Mouse (Mus musculus): ENCODE measurements around the gene Exoc7. TPM values are rescaled to one million over a fixed set of nuclear protein-coding genes. Genes with fewer than 3 reads are reported as not detected.

Exoc7 gene
- polyA plus RNA-seq, 1 experiment from 2014 or later = 47.8 TPM

DNA sequence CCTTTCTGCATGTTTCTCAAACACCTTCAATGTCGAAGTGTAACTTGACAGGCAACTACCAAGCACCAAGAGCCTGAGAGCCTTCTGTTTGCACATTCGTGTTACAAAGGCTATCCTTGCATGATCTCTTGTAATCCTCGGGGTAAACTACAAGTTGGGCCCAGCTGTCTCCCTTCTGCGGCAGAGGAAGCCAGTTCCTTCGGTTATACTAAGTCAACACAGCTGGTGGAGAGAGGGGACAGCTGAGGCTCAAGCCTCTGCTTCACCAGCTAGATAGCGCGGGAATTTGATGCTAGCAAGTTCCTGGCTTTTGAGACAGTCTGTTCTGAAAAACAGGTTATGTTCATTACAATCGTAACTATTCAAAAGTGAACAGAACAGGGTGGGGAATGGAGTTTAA lies 5.3 kb upstream of the Exoc7 start:
- Histone ChIP-seq H3K27me3 (replicated peaks) (peaks cover 15% of the 10 kb centered on the region; the same call in 1 of the 2 replicates), H3K9me3 (replicated peaks) (no peaks in the 10 kb centered on the region), H3K27ac (ENCODE audit: poor library complexity, severe bottlenecking) (no peak overlapping the region), H3K9ac (no peak overlapping the region), H3K36me3 (no peaks in the 10 kb centered on the region), H3K4me3 (no peak overlapping the region), H3K4me2 (no peak overlapping the region), H3K4me1 (replicated peaks) (no peaks in the 10 kb centered on the region)
- ATAC-seq (ENCODE audit: insufficient number of reproducible peaks, low FRiP score) = no peak
- whole genome bisulfite sequencing = 53% methylated on average over 8 of the region's 8 CpGs

DNA sequence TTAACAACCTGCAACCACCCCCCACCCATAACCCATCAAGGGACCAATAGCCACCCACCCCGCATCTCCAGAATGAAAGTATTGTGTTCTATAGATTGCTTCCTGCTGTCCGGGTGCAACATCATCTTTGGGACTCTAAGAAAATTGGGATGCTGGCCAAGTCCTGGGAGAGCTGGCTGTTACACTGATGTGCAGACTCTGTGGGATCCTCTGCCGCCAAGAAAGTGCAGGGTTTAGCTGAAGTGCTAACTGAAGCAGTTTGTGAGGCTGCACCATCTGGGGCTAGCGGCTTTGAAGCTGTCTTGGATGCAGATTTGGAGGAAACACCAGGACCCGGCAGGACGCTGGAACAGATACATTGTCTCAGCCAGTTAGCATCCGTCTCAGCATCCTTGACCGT lies 4.1 kb upstream of the Exoc7 start:
- Histone ChIP-seq H3K4me2 (no peak overlapping the region), H3K36me3 (no peaks in the 10 kb centered on the region), H3K9ac (no peak overlapping the region), H3K27me3 (replicated peaks) (peaks cover 15% of the 10 kb centered on the region; the same call in 1 of the 2 replicates), H3K27ac (ENCODE audit: poor library complexity, severe bottlenecking) (no peak overlapping the region), H3K4me1 (replicated peaks) (peaks cover under 1% of the 10 kb centered on the region; the same call in 1 of the 2 replicates), H3K4me3 (no peak overlapping the region), H3K9me3 (replicated peaks) (no peaks in the 10 kb centered on the region)
- ATAC-seq (ENCODE audit: insufficient number of reproducible peaks, low FRiP score) = no peak
- 41% methylated on average over 8 of the region's 8 CpGs for WGBS

DNA sequence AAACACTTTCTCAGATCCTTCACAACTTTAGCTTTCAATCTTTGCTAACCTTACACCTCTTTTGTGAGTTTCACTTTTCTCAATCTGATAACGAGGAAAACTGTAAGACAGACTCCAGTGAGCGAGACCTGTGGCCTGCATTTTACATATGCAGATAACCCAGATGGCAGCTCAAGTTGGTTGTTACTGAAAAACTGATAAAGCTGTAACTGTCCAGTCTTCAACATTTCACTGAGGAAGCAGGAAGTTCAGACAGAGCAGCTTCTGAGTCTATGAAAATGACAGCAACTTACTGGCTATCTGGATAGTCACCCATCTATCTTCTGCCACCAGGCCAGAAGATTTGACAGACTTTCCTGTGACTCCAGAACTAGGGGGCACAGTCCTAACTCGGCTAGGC lies 2.6 kb upstream of the Exoc7 start:
- ATAC-seq (ENCODE audit: insufficient number of reproducible peaks, low FRiP score) = no peak
- H3K27me3 ChIP-seq (replicated peaks) = peaks cover 7% of the 10 kb centered on the region; the same call in 1 of the 2 replicates
- H3K9ac ChIP-seq = no peak overlapping the region
- no peaks in the 10 kb centered on the region; the same call in 1 of the 2 replicates for H3K9me3 ChIP-seq (replicated peaks)
- no peak overlapping the region for H3K4me3 ChIP-seq
- H3K27ac ChIP-seq (ENCODE audit: poor library complexity, severe bottlenecking) = no peak overlapping the region
- peaks cover 6% of the 10 kb centered on the region for H3K4me1 ChIP-seq (replicated peaks)
- peaks cover 7% of the 10 kb centered on the region for H3K36me3 ChIP-seq
- no peak overlapping the region for H3K4me2 ChIP-seq
- WGBS = 64% methylated on average over 3 of the region's 3 CpGs

DNA sequence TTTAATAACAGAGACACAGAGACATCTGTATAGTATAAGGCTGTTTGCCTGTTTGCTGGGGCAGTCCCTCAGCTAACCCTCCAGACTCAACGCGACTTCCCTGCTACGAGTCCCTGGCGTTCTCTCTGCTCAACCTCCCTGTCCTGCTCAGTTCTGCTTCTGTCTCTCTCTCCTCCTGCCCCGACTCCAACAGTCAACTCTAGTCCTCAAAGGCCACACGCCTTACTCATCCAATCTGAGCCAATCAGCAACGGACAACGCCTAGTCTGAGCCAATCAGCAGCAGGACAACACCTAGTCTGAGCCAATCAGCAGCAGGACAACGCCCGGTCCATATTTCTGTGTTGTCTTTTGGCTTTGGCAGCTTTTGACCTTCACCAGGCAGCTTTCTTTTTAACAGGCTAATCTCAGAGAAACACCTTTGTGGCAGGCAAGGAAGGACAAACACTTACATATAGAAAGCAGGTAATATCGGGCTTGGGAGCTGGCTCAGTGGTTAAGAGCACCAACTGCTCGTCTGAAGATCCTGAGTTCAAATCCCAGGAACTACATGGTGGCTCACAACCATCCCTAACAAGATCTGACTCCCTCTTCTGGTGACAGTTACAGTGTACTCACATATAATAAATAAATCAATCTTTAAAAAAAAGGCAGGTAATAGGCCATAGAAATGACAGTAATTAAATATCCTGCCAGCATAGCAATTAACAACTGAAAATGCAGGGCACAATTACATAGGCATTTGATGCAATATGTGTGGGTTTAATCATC lies 914 bp upstream of the Exoc7 start:
- WGBS = 83% methylated on average over 12 of the region's 12 CpGs
- peaks cover 6% of the 10 kb centered on the region for H3K4me1 ChIP-seq (replicated peaks)
- no peak overlapping the region for H3K4me3 ChIP-seq
- H3K27ac ChIP-seq (ENCODE audit: poor library complexity, severe bottlenecking) = no peak overlapping the region
- peaks cover 7% of the 10 kb centered on the region; the same call in 1 of the 2 replicates for H3K27me3 ChIP-seq (replicated peaks)
- no peaks in the 10 kb centered on the region; the same call in 1 of the 2 replicates for H3K9me3 ChIP-seq (replicated peaks)
- no peak overlapping the region for H3K4me2 ChIP-seq
- peaks cover 23% of the 10 kb centered on the region for H3K36me3 ChIP-seq
- ATAC-seq (ENCODE audit: insufficient number of reproducible peaks, low FRiP score) = no peak
- H3K9ac ChIP-seq = no peak overlapping the region

DNA sequence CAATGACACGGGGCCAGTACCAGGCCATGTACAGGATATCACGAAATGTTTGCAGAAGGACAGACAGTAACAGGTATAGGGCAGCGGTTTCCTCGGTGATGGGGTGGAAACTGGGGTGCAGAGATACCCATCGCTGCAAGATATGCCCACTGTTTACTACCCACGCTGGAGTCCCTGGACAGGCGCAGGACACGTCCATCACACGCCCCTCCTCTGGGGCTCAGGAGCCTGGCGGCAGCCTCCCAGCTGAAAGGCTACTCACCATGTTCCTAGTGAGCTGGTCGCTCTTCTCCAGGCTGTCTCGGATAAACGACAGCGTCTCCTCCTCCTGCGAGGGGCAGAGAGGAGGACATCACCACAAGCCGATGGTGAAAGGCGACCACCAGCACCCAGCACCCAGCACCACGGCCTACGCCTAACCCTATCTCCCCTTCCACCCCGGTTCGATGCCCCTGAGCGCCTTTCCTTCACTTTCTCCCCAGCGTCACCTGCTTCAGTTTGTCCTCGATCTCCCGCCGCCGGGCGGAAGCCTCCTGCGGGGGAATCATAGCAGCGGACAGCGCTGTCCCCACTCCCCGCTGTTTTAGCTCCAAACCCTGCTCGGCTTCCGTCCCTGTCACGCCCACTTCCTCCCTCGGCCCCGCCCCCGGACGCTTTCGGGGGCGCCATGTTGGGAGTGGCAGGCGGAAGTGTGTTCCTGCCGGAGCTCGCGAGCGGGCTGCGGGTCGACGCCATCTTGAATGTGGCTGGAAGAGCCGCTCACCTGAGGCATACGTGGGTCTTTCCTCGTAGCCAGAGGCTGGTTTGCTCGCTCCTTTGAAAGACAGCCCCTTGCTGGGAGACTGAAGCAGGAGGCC lies 679 bp downstream of the Exoc7 start:
- 2% methylated on average over 53 of the region's 53 CpGs for WGBS
- peak; percentile 94 for ATAC-seq (ENCODE audit: insufficient number of reproducible peaks, low FRiP score)
- Histone ChIP-seq H3K4me2 (peak overlapping the region; percentile 91), H3K27me3 (replicated peaks) (peaks cover 5% of the 10 kb centered on the region; the same call in 1 of the 2 replicates), H3K4me1 (replicated peaks) (peaks cover 6% of the 10 kb centered on the region), H3K9me3 (replicated peaks) (no peaks in the 10 kb centered on the region; the same call in 1 of the 2 replicates), H3K4me3 (peak overlapping the region; percentile 93), H3K27ac (ENCODE audit: poor library complexity, severe bottlenecking) (peak overlapping the region; percentile 26; the same call in 1 of the 2 replicates), H3K36me3 (peaks cover 38% of the 10 kb centered on the region), H3K9ac (peak overlapping the region; percentile 91)

DNA sequence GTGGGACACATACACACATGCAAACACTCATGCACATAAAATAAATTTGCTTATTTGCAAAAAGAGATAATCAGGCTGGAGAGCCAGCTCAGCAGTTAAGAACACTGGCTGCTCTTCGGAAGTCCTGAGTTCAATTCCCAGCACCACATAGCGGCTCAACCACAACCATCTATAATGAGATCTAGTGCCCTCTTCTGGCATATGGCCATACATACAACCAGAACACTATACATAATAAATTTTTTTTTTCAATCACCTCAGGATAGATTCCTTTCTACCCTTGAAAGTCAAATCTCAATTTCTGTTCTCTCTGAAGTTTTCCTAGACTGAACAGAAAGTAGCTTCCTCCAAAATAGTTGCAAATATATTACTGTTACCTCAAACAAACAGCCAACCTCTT lies 1.6 kb downstream of the Exoc7 start:
- peak overlapping the region; percentile 91; the same call in 1 of the 2 replicates for H3K4me2 ChIP-seq
- WGBS = 94% methylated on average over 2 of the region's 2 CpGs
- H3K9ac ChIP-seq = no peak overlapping the region
- H3K9me3 ChIP-seq (replicated peaks) = no peaks in the 10 kb centered on the region; the same call in 1 of the 2 replicates
- H3K27me3 ChIP-seq (replicated peaks) = no peaks in the 10 kb centered on the region
- ATAC-seq (ENCODE audit: insufficient number of reproducible peaks, low FRiP score) = no peak
- no peak overlapping the region for H3K27ac ChIP-seq (ENCODE audit: poor library complexity, severe bottlenecking)
- H3K4me1 ChIP-seq (replicated peaks) = peaks cover 6% of the 10 kb centered on the region
- peaks cover 48% of the 10 kb centered on the region for H3K36me3 ChIP-seq
- no peak overlapping the region for H3K4me3 ChIP-seq

DNA sequence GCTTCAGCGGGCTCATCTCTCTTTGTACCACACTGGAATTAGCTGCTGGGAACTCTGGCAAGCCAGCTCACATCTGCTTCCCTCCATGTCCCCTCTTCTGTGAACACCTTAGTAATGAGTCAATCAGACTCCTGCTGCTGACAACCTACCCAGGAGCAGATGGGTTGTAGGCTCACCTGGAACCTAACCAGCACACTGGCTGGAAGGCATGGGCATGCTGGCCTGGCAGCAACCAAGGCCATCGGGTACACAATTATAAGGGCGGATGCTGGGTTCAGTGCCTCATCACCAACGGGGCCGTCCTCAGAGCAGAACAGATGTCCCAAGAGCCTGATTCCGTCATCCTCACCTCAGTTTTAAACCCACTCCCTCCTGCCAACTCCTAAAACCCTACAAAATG lies 8.4 kb downstream of the Exoc7 start:
- H3K9me3 ChIP-seq (replicated peaks) = no peaks in the 10 kb centered on the region
- H3K4me2 ChIP-seq = no peak overlapping the region
- no peak overlapping the region for H3K9ac ChIP-seq
- WGBS = 84% methylated on average over 6 of the region's 6 CpGs
- no peak for ATAC-seq (ENCODE audit: insufficient number of reproducible peaks, low FRiP score)
- H3K4me3 ChIP-seq = no peak overlapping the region
- H3K27me3 ChIP-seq (replicated peaks) = no peaks in the 10 kb centered on the region
- no peak overlapping the region for H3K27ac ChIP-seq (ENCODE audit: poor library complexity, severe bottlenecking)
- 0 out of 2 replicates have a peak, but pooled peaks cover 4% of the 10 kb centered on the region for H3K4me1 ChIP-seq (replicated peaks)
- peaks cover 96% of the 10 kb centered on the region for H3K36me3 ChIP-seq

DNA sequence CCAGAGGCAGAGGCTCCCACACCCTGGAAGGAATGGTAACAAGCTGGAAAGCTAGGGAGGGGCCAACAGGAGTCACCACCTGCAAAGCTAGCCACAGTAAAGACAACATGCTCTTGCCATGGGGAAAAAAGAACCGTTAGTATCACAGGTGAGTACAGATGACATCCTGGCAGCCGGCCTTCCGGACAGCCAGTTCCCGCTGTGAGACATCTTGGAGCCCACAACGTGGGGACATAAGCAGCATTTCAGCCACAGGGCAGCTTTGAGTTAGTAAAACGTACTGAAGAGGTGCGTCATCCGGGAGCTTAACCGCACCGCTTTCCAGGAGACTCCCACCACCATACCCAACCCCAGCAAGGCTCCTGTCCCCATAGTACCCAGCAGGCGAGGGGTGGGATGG lies 8.8 kb downstream of the Exoc7 start:
- WGBS = 91% methylated on average over 11 of the region's 11 CpGs
- ATAC-seq (ENCODE audit: insufficient number of reproducible peaks, low FRiP score) = no peak
- Histone ChIP-seq H3K27me3 (replicated peaks) (no peaks in the 10 kb centered on the region), H3K4me2 (no peak overlapping the region), H3K4me3 (no peak overlapping the region), H3K9me3 (replicated peaks) (no peaks in the 10 kb centered on the region), H3K36me3 (peaks cover 94% of the 10 kb centered on the region), H3K9ac (no peak overlapping the region), H3K27ac (ENCODE audit: poor library complexity, severe bottlenecking) (no peak overlapping the region), H3K4me1 (replicated peaks) (0 out of 2 replicates have a peak, but pooled peaks cover 4% of the 10 kb centered on the region)

DNA sequence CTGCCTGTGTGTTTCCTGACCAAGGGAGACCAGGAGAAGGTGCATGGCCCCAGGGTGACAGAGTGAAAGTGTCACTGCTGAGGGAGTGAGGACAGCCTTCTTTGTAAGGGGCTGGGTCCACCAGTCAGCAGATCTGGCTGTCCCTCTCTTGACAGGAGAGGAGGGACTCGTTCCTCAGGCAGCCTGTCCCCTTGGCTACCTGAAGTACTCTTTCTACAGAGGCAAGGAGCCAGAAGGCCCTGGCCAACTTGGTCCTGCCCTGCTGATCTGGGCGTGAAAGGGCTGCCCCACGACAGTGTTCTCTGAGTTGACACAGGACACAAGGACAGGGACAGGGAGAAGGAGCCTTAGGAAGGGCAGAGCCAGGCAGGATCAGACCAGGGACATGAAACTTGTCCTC lies 10.0 kb downstream of the Exoc7 start:
- Histone ChIP-seq H3K9ac (no peak overlapping the region), H3K4me1 (replicated peaks) (peaks cover 4% of the 10 kb centered on the region; the same call in 1 of the 2 replicates), H3K4me2 (no peak overlapping the region), H3K4me3 (no peak overlapping the region), H3K27me3 (replicated peaks) (no peaks in the 10 kb centered on the region), H3K9me3 (replicated peaks) (no peaks in the 10 kb centered on the region), H3K27ac (ENCODE audit: poor library complexity, severe bottlenecking) (no peak overlapping the region), H3K36me3 (peaks cover 93% of the 10 kb centered on the region)
- ATAC-seq (ENCODE audit: insufficient number of reproducible peaks, low FRiP score) = no peak
- WGBS = 57% methylated on average over 3 of the region's 3 CpGs

DNA sequence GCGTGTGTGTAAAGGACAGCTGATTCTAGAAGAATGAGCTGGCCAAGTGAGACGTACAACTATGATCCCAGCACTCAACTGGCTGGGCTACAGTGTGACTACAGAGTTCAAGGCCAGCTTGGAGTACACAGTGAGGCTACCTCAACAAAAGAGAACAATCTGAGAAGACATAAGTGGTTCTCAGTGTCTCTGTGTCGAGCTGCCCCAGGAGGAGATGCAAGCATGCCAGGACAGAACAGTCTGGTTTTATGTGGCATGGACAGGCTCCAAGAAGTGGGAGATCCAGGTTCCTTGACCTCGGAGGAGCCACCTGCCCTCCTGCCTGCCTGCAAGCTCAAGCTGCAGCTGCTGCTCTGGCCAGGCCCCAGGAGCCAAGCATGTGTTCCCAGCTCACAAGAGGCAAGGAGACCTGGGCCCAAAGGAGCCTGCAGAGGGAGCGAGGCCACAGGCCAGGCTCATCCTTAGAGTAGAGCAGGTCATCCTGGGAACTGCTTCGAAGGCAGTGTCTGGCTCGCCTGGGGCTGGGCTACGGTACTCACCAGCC lies 10.8 kb downstream of the Exoc7 start:
- H3K4me2 ChIP-seq = no peak overlapping the region
- H3K9ac ChIP-seq = no peak overlapping the region
- no peaks in the 10 kb centered on the region for H3K9me3 ChIP-seq (replicated peaks)
- 81% methylated on average over 8 of the region's 8 CpGs for WGBS
- H3K27me3 ChIP-seq (replicated peaks) = no peaks in the 10 kb centered on the region
- H3K27ac ChIP-seq (ENCODE audit: poor library complexity, severe bottlenecking) = no peak overlapping the region
- H3K36me3 ChIP-seq = peaks cover 90% of the 10 kb centered on the region
- ATAC-seq (ENCODE audit: insufficient number of reproducible peaks, low FRiP score) = no peak
- no peak overlapping the region for H3K4me3 ChIP-seq
- peaks cover 4% of the 10 kb centered on the region; the same call in 1 of the 2 replicates for H3K4me1 ChIP-seq (replicated peaks)

DNA sequence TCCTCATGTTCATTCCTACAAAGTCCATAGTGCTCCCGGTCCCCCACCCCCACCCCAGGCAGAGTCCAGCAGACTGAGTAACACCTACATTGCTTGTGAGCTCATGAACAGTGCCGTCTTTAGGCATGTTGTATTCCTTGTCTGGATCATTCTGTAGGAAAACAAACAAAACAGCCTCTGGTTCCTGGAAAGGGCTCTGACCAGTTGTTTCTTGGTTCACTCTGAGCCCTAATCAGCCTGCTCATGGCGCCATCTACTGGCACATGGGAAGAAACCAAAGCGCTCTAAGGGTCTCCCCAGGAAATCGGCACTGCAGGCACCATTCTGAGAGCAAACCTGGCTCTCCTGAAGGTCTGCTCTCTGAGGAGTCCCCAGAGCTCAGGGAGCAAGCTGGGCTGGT lies 12.7 kb downstream of the Exoc7 start:
- WGBS = 30% methylated on average over 5 of the region's 5 CpGs
- Histone ChIP-seq H3K36me3 (peaks cover 84% of the 10 kb centered on the region), H3K9ac (no peak overlapping the region), H3K4me3 (no peak overlapping the region), H3K27ac (ENCODE audit: poor library complexity, severe bottlenecking) (no peak overlapping the region), H3K27me3 (replicated peaks) (no peaks in the 10 kb centered on the region), H3K4me1 (replicated peaks) (peaks cover 15% of the 10 kb centered on the region), H3K4me2 (no peak overlapping the region), H3K9me3 (replicated peaks) (no peaks in the 10 kb centered on the region)
- no peak for ATAC-seq (ENCODE audit: insufficient number of reproducible peaks, low FRiP score)

Data from heart, embryonic 12.5 days (tissue).